Comparison of ENCODE assay signal across 8 mouse cellular contexts in the genomic region with DNA sequence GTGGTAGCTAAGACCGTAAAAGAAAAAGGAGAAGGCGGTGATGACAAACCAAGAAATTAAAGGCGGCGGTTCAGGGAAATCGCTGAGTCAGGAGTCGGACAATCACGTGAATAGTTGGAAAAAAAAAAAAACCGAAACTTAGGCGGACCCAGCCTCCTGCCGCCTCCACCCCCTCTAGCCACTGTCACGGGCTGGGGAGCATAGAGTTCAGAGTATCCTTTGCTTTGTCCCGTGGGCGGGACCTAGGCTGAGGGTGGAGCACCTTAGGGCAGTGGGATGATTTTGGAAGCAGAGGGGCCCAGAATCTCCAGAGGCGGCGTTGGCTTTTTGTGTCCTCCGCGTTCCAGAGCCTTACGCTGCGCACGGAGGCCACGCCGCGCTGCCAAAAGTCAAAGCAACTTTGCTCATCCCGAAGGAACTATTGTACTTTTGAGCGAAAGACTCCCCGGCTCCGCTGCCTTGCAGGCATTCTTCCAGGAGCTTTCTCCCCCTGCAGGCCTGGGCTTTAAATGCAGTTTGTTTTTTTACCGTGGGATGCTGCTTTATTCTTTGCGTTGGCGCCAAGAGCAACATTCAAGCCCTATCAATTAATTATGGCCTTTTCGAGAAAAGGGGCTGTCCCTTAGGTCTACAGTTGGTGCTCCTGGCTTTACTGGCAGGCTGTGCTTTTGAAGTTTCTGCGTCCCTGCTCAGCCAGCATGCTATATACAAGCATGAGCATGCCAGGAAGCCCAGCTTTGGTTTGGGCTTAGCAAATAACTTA. TPM values are rescaled to one million over a fixed set of nuclear protein-coding genes. Genes with fewer than 3 reads are reported as not detected.
DNase-seq lines count a peak whose midpoint lies in the region; ATAC-seq lines count a peak whose summit lies in the region.

No protein-coding gene starts in this region.

- no peaks in the 10 kb centered on the region for H3K27me3 ChIP-seq in embryonic facial prominence, embryonic 15.5 days
- no peaks in the 10 kb centered on the region for H3K27me3 ChIP-seq in kidney, embryonic 14.5 days (ENCODE audit: control insufficient read depth, insufficient read depth, low read length)
- no peaks in the 10 kb centered on the region for H3K27me3 ChIP-seq in limb, embryonic 15.5 days

- H3K27ac ChIP-seq in embryonic facial prominence, embryonic 15.5 days (replicated peaks) = peak overlapping the region; percentile 92
- peak overlapping the region; percentile 79 for H3K27ac ChIP-seq in kidney, embryonic 14.5 days (ENCODE audit: low read depth, low read length)
- H3K27ac ChIP-seq in limb, embryonic 15.5 days = peak overlapping the region; percentile 90

- peak overlapping the region; percentile 47 for H3K4me2 ChIP-seq in embryonic facial prominence, embryonic 15.5 days (replicated peaks)
- peak overlapping the region; percentile 36; the same call in 1 of the 2 replicates for H3K4me2 ChIP-seq in kidney, embryonic 14.5 days (replicated peaks; ENCODE audit: low read depth, low read length)
- peak overlapping the region; percentile 38 for H3K4me2 ChIP-seq in limb, embryonic 15.5 days

- peak overlapping the region; percentile 51 for H3K4me3 ChIP-seq in embryonic facial prominence, embryonic 15.5 days (replicated peaks)
- peak overlapping the region; percentile 43 for H3K4me3 ChIP-seq in kidney, embryonic 14.5 days (ENCODE audit: low read length)
- H3K4me3 ChIP-seq in limb, embryonic 15.5 days = peak overlapping the region; percentile 48

- no peaks in the 10 kb centered on the region for H3K9me3 ChIP-seq in embryonic facial prominence, embryonic 15.5 days (replicated peaks)
- no peaks in the 10 kb centered on the region for H3K9me3 ChIP-seq in kidney, embryonic 14.5 days (ENCODE audit: control insufficient read depth, low read length)
- no peaks in the 10 kb centered on the region for H3K9me3 ChIP-seq in limb, embryonic 15.5 days

- H3K4me1 ChIP-seq in embryonic facial prominence, embryonic 15.5 days = no peaks in the 10 kb centered on the region
- no peaks in the 10 kb centered on the region for H3K4me1 ChIP-seq in kidney, embryonic 14.5 days (ENCODE audit: control insufficient read depth, insufficient read depth, low read length)
- no peaks in the 10 kb centered on the region for H3K4me1 ChIP-seq in limb, embryonic 15.5 days

- ATAC-seq in embryonic facial prominence, embryonic 15.5 days (ENCODE audit: insufficient number of reproducible peaks, low FRiP score, low TSS enrichment, low read depth) = peak; percentile 94
- ATAC-seq in kidney, embryonic 14.5 days (ENCODE audit: low FRiP score, low TSS enrichment) = peak; percentile 99
- ATAC-seq in limb, embryonic 15.5 days (ENCODE audit: insufficient number of reproducible peaks, low FRiP score, low TSS enrichment, low read depth) = peak; percentile 88

- peak overlapping the region; percentile 21; the same call in 1 of the 2 replicates for H3K9ac ChIP-seq in embryonic facial prominence, embryonic 15.5 days
- peak overlapping the region; percentile 29 for H3K9ac ChIP-seq in kidney, embryonic 14.5 days (ENCODE audit: low read depth, low read length)
- H3K9ac ChIP-seq in limb, embryonic 15.5 days = peak overlapping the region; percentile 37; the same call in 1 of the 2 replicates

- WGBS in embryonic facial prominence, embryonic 15.5 days = 16% methylated on average over 32 of the region's 32 CpGs
- WGBS in kidney, embryonic 14.5 days = 24% methylated on average over 32 of the region's 32 CpGs
- 22% methylated on average over 32 of the region's 32 CpGs for WGBS in limb, embryonic 15.5 days

- H3K36me3 ChIP-seq in embryonic facial prominence, embryonic 15.5 days = no peaks in the 10 kb centered on the region
- no peaks in the 10 kb centered on the region for H3K36me3 ChIP-seq in kidney, embryonic 14.5 days (ENCODE audit: control insufficient read depth, insufficient read depth, low read length)
- no peaks in the 10 kb centered on the region for H3K36me3 ChIP-seq in limb, embryonic 15.5 days

- DNase-seq in 3T3-L1 (ENCODE audit: low read depth, low spot score) = peak; percentile 91
- DNase-seq in adrenal gland, postnatal 4 days (ENCODE audit: low spot score in 2 of 2) = peak; percentile 15 to 51
- peak; percentile 75 to 87 for DNase-seq in heart, adult 9 months (ENCODE audit: low spot score in 2 of 2)
- peak; percentile 25 to 31 for DNase-seq in monocyte, adult 2 months (ENCODE audit: low read depth in 1 of 2, low spot score in 2 of 2)
- peak; percentile 35 to 54 for DNase-seq in spleen, postnatal 36 days (ENCODE audit: low spot score in 2 of 2)

RNA-seq across cellular contexts. Expression of a gene that starts 17.5 kb away (rescaled TPM):
- total RNA-seq in adrenal gland, postnatal 4 days (2021) = 100 to 1,000 TPM; 173 to 184 TPM
- polyA plus RNA-seq in embryonic facial prominence, embryonic 15.5 days (2015; fragmentation: Nextera tagmentation; extraction: Ambion mirVana) = 141 and 156 TPM in 2 replicates
- 113 and 155 TPM in 2 replicates for polyA plus RNA-seq in kidney, embryonic 14.5 days (2014; fragmentation: Nextera tagmentation; extraction: Ambion mirVana)
- 153 TPM in 2 replicates for polyA plus RNA-seq in limb, embryonic 15.5 days (2015; fragmentation: Nextera tagmentation; extraction: Ambion mirVana)

Comparison
In these comparisons a context has a peak if more than half of its experiments do, and no peak if none do; other contexts are left out.
1. Peak in every context shown above with its lines: DNase-seq, ATAC-seq, H3K4me3 ChIP-seq and H3K27ac ChIP-seq.
2. DNase-seq: peak in every context shown above with its lines; median percentile 91 in 3T3-L1; 81 in heart, adult 9 months; 44 in spleen, postnatal 36 days; 33 in adrenal gland, postnatal 4 days; 28 in monocyte, adult 2 months.